Mouse (Mus musculus): ENCODE results near the gene Pkn3. TPM values are rescaled to one million over a fixed set of nuclear protein-coding genes. Genes with fewer than 3 reads are reported as not detected.
"Not testable (repeated sequence)": the region's sequence is repeated elsewhere in the genome, so short reads cannot be mapped to it uniquely, and the experiment has no call there.

Gene Pkn3
- polyA plus RNA-seq, 2 experiments = 5.9 to 26.9 TPM

DNA sequence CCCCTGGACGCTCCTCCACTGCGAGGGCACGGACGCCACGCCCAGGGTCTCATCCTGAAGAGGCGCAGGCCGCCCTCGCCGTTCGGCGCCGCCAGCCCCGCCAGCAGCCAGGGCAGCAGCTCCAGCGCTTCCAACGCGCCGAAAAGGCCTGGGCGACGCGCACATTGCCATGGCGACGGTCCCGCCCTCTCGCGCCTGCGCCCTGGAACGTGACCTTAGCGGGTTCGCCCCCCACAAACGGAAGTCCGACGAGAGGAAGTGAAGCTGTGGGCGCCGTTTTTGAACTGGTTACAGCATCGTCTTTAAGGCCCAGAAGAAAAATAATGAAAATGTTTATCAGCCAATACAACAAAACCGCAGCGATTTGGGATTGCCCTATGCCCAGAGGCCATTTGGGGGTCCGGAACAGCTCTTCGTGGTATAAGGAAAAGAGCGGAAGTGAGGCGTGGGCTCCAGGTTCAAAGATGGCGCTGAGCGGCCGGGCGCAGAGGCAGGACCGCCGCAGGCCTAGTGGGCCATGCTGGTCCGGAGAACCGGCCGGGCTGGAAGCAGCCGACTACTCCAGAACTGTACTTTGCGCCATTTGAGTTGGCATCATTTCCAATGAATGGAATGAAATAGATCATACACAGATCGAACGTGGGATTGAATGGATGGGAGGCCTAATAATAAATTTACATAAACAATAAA, 28.6 kb upstream of the Pkn3 start, which contains the start of gene Wdr34:
Wdr34 (minus strand) TSS at position 183 of the 690 bp plus-strand sequence.
- 1% methylated on average over 53 of the region's 54 CpGs for WGBS
- Histone ChIP-seq H3K27ac (replicated peaks; ENCODE audit: low read depth, low read length) (peak within 1 kb of the TSS; percentile 93), H3K9me3 (ENCODE audit: control insufficient read depth, low read length) (no peaks in the 10 kb centered on the region), H3K4me2 (replicated peaks; ENCODE audit: low read depth, low read length, severe bottlenecking) (peak within 1 kb of the TSS; percentile 62), H3K4me1 (ENCODE audit: control insufficient read depth, insufficient read depth, low read length) (no peaks in the 10 kb centered on the region), H3K27me3 (ENCODE audit: control insufficient read depth, insufficient read depth, low read length) (no peaks in the 10 kb centered on the region), H3K9ac (ENCODE audit: low read depth, low read length, severe bottlenecking) (peak within 1 kb of the TSS; percentile 67), H3K4me3 (replicated peaks; ENCODE audit: low read length) (peak within 1 kb of the TSS; percentile 69), H3K36me3 (ENCODE audit: control insufficient read depth, insufficient read depth, low read length) (peaks cover 10% of the 10 kb centered on the region; the same call in 1 of the 2 replicates)
- DNase-seq (ENCODE audit: low spot score) (peak; percentile 94), ATAC-seq (ENCODE audit: low FRiP score, low read depth) (peak; percentile 94)
- peak; percentile 70; the same call in 1 of the 2 replicates for TF ChIP-seq POLR2A (IDR thresholded peaks at IDR 0.05; ENCODE audit: borderline replicate concordance, extremely low read depth, insufficient read depth, insufficient read length)

- 87% methylated on average over 3 of the region's 3 CpGs for WGBS
- Histone ChIP-seq H3K36me3 (ENCODE audit: control insufficient read depth, insufficient read depth, low read length) (peaks cover 10% of the 10 kb centered on the region; the same call in 1 of the 2 replicates), H3K9ac (ENCODE audit: low read depth, low read length, severe bottlenecking) (no peak overlapping the region), H3K4me2 (replicated peaks; ENCODE audit: low read depth, low read length, severe bottlenecking) (no peak overlapping the region), H3K4me3 (replicated peaks; ENCODE audit: low read length) (no peak overlapping the region), H3K27ac (replicated peaks; ENCODE audit: low read depth, low read length) (no peak overlapping the region), H3K4me1 (ENCODE audit: control insufficient read depth, insufficient read depth, low read length) (no peaks in the 10 kb centered on the region), H3K9me3 (ENCODE audit: control insufficient read depth, low read length) (no peaks in the 10 kb centered on the region), H3K27me3 (ENCODE audit: control insufficient read depth, insufficient read depth, low read length) (no peaks in the 10 kb centered on the region)
- ATAC-seq (ENCODE audit: low FRiP score, low read depth) (no peak), DNase-seq (ENCODE audit: low spot score) (no peak)
- no peak for TF ChIP-seq POLR2A (IDR thresholded peaks at IDR 0.05; ENCODE audit: borderline replicate concordance, extremely low read depth, insufficient read depth, insufficient read length)
Measured at GRCm38 (mm10) chr2:30049831-30050230, 27.7 kb upstream of the Pkn3 start.

GRCm38 (mm10) chr2:30051992-30052761, 25.3 kb upstream of the Pkn3 start:
- H3K27ac ChIP-seq (replicated peaks; ENCODE audit: low read depth, low read length) = no peak overlapping the region
- TF ChIP-seq POLR2A (IDR thresholded peaks at IDR 0.05; ENCODE audit: borderline replicate concordance, extremely low read depth, insufficient read depth, insufficient read length) = no peak
- H3K9ac ChIP-seq (ENCODE audit: low read depth, low read length, severe bottlenecking) = no peak overlapping the region
- no peaks in the 10 kb centered on the region for H3K9me3 ChIP-seq (ENCODE audit: control insufficient read depth, low read length)
- no peak overlapping the region for H3K4me2 ChIP-seq (replicated peaks; ENCODE audit: low read depth, low read length, severe bottlenecking)
- ATAC-seq (ENCODE audit: low FRiP score, low read depth) (no peak), DNase-seq (ENCODE audit: low spot score) (no peak)
- no peaks in the 10 kb centered on the region for H3K36me3 ChIP-seq (ENCODE audit: control insufficient read depth, insufficient read depth, low read length)
- WGBS = 30% methylated on average over 6 of the region's 6 CpGs
- H3K4me1 ChIP-seq (ENCODE audit: control insufficient read depth, insufficient read depth, low read length) = no peaks in the 10 kb centered on the region
- H3K27me3 ChIP-seq (ENCODE audit: control insufficient read depth, insufficient read depth, low read length) = no peaks in the 10 kb centered on the region
- H3K4me3 ChIP-seq (replicated peaks; ENCODE audit: low read length) = no peak overlapping the region

- WGBS = 89% methylated on average over 3 of the region's 3 CpGs
- H3K9me3 ChIP-seq (ENCODE audit: control insufficient read depth, low read length); H3K4me1 ChIP-seq (ENCODE audit: control insufficient read depth, insufficient read depth, low read length); H3K4me2 ChIP-seq (replicated peaks; ENCODE audit: low read depth, low read length, severe bottlenecking); H3K27me3 ChIP-seq (ENCODE audit: control insufficient read depth, insufficient read depth, low read length); H3K9ac ChIP-seq (ENCODE audit: low read depth, low read length, severe bottlenecking); H3K4me3 ChIP-seq (replicated peaks; ENCODE audit: low read length); H3K27ac ChIP-seq (replicated peaks; ENCODE audit: low read depth, low read length); H3K36me3 ChIP-seq (ENCODE audit: control insufficient read depth, insufficient read depth, low read length); DNase-seq (ENCODE audit: low spot score); ATAC-seq (ENCODE audit: low FRiP score, low read depth): not testable (repeated sequence)
Measured at GRCm38 (mm10) chr2:30055310-30055709, 22.2 kb upstream of the Pkn3 start.

DNA sequence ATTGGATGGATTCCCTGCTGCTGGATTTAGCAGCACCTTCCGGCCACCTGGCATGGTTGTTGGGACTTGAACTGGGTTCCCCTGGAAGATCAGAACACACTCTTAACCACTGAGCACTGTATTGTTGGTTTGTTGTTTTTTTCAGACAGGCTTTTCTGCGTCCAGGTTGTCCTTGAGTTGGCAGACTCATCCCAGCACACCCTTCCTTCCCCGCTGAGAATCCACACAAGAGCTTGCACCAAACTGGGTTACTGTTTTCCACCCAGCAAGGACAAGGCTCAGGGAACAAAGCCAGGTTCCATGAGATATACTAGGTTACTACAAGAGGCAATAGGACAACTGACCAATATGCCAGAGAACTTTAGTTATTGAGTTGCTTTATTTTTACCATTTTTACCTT, 20.7 kb upstream of the Pkn3 start:
- H3K9me3 ChIP-seq (ENCODE audit: control insufficient read depth, low read length) = no peaks in the 10 kb centered on the region
- H3K4me2 ChIP-seq (replicated peaks; ENCODE audit: low read depth, low read length, severe bottlenecking) = no peak overlapping the region
- no peaks in the 10 kb centered on the region for H3K4me1 ChIP-seq (ENCODE audit: control insufficient read depth, insufficient read depth, low read length)
- ATAC-seq (ENCODE audit: low FRiP score, low read depth) (no peak), DNase-seq (ENCODE audit: low spot score) (no peak)
- no peak overlapping the region for H3K27ac ChIP-seq (replicated peaks; ENCODE audit: low read depth, low read length)
- H3K9ac ChIP-seq (ENCODE audit: low read depth, low read length, severe bottlenecking) = no peak overlapping the region
- no peak overlapping the region for H3K4me3 ChIP-seq (replicated peaks; ENCODE audit: low read length)
- WGBS = 93% methylated on average over 3 of the region's 3 CpGs
- no peaks in the 10 kb centered on the region for H3K36me3 ChIP-seq (ENCODE audit: control insufficient read depth, insufficient read depth, low read length)
- no peaks in the 10 kb centered on the region for H3K27me3 ChIP-seq (ENCODE audit: control insufficient read depth, insufficient read depth, low read length)
- TF ChIP-seq POLR2A (IDR thresholded peaks at IDR 0.05; ENCODE audit: borderline replicate concordance, extremely low read depth, insufficient read depth, insufficient read length) = no peak
